Mouse (Mus musculus) hindbrain, embryonic 16.5 days (tissue): ENCODE measurements around the gene Tpi1. TPM values are rescaled to one million over a fixed set of nuclear protein-coding genes. Genes with fewer than 3 reads are reported as not detected.
"Not testable (repeated sequence)": the region's sequence is repeated elsewhere in the genome, so short reads cannot be mapped to it uniquely, and the experiment has no call there.

ENCODE experiments used
- ATAC-seq: fragments of 200-750 bp; cut with Nextera tagmentation; 2 replicates; pipeline ENCODE4 v1.8.0; 2017; ENCODE audit warnings: moderate TSS enrichment, moderate library complexity
- H3K27ac ChIP-seq: fragments of 300-500 bp; sonication (generic); 2 replicates; pipeline ENCODE4 v1.5.1; 2014; ENCODE audit warnings: low read depth, mild to moderate bottlenecking, control low read depth, low read length, moderate library complexity
- H3K27me3 ChIP-seq: fragments of 300-500 bp; sonication (generic); replicated peaks from 2 replicates; pipeline ENCODE4 v1.6.1; 2014; ENCODE audit warnings: low read length; ENCODE audit not compliant: control insufficient read depth, insufficient read depth
- H3K36me3 ChIP-seq: fragments of 300-500 bp; sonication (generic); 2 replicates; pipeline ENCODE4 v1.6.1; 2014; ENCODE audit warnings: mild to moderate bottlenecking, low read length, moderate library complexity, mixed read lengths; ENCODE audit not compliant: control insufficient read depth, insufficient read depth
- H3K4me1 ChIP-seq: fragments of 300-500 bp; sonication (generic); 2 replicates; pipeline ENCODE4 v1.6.1; 2014; ENCODE audit warnings: low read depth, low read length; ENCODE audit not compliant: control insufficient read depth, insufficient read depth
- H3K4me2 ChIP-seq: fragments of 300-500 bp; sonication (generic); 2 replicates; pipeline ENCODE4 v1.6.1; 2014; ENCODE audit warnings: mild to moderate bottlenecking, low read length, control low read depth, moderate library complexity
- H3K4me3 ChIP-seq: fragments of 300-500 bp; sonication (generic); 2 replicates; pipeline ENCODE4 v1.5.1; 2014; ENCODE audit warnings: mild to moderate bottlenecking, low read length, control low read depth, moderate library complexity
- H3K9ac ChIP-seq: fragments of 300-500 bp; sonication (generic); 2 replicates; pipeline ENCODE4 v1.6.1; 2014; ENCODE audit warnings: low read depth, mild to moderate bottlenecking, control low read depth, low read length, moderate library complexity
- H3K9me3 ChIP-seq: fragments of 300-500 bp; sonication (generic); 2 replicates; pipeline ENCODE4 v1.6.1; 2014; ENCODE audit warnings: mild to moderate bottlenecking, low read length, moderate library complexity; ENCODE audit not compliant: control insufficient read depth
- WGBS: fragments of 180-500 bp; shearing (Covaris S2); extraction: QIAGEN DNeasy Blood & Tissue Kit; methylation state at CpG from one replicate; pipeline ENCODE4 v1.1.7; 2014; 5-methylcytosine and 5-hydroxymethylcytosine counted together
- polyA plus RNA-seq: library from polyadenylated mRNA; unstranded; fragments of >200 nt; fragmentation: Nextera tagmentation; extraction: Ambion mirVana; gene quantifications from 2 replicates; pipeline ENCODE4 v1.2.1, GENCODE M21; 2015

Gene Tpi1
- polyA plus RNA-seq, 1 experiment from 2014 or later: 601 TPM

DNA sequence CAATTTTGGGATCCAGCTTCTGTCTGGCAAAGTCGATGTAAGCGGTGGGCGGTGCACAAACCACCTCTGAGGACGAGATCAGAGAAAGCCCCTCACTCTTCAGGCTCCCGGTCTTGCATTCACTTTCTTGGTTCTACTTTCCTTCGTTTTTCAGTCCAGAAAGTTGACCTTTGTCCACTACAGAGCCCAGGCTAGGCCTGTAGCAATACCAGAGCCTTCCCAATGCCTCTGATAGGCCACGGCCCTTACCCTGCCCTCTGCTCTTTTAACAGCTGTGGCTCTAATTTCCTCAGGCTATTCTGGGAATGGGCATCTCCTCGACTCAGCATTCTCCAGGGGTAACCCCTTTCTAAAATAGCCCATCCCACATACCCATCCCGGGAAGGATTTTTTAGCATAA, 1.2 kb downstream of the Tpi1 start:
- Histone ChIP-seq H3K27me3 (no peaks in the 10 kb centered on the region), H3K4me2 (peak overlapping the region; percentile 91), H3K27ac (peak overlapping the region; percentile 90), H3K9ac (peak overlapping the region; percentile 83), H3K36me3 (peaks cover 19% of the 10 kb centered on the region), H3K9me3 (no peaks in the 10 kb centered on the region), H3K4me1 (peaks cover 26% of the 10 kb centered on the region), H3K4me3 (peak overlapping the region; percentile 53)
- WGBS: 22% methylated on average over 9 of the region's 9 CpGs
- no peak for ATAC-seq

DNA sequence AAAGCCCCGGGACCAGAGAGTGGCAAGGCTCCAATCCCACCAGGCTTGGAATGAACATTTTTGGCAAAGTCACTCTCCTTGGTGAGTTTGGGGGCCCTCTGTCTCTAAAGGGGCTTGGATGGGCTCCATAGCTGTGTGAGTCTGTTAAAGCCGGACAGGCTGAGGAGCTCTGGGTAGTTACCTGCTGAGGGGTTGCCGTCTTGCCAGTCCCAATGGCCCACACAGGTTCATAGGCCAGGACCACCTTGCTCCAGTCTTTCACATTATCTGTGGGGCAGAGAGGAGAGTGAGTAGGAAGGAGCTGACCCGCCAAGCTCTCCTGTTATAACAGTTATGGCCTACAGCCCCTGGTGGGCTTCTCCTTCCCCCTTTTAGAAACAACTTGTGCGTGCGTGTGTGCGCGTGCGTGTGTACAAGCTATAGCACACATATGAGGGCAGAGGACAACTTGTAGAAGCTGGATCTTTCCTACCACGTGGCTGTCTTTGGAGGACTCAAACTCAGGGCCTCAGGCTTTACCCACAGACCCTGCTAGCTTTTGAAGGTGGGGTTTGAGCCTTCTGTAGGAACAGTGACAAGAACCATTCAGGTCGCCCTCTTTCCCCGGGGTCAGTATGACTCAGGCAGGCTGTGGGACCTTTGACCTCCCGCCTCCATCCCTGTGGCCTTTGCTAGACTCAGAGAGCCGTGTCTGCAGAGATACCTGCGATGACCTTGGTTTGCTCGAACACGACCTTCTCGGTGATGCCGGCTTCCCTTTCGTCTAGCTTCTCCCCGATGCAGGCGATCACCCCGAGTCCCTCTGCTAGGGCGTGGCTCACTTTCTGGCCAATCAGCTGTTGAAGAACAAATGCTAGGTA, 2.2 kb downstream of the Tpi1 start:
- peaks cover 13% of the 10 kb centered on the region for H3K36me3 ChIP-seq
- H3K27me3 ChIP-seq: no peaks in the 10 kb centered on the region
- H3K4me2 ChIP-seq: peak overlapping the region; percentile 91
- no peaks in the 10 kb centered on the region for H3K9me3 ChIP-seq
- peaks cover 26% of the 10 kb centered on the region for H3K4me1 ChIP-seq
- WGBS: 81% methylated on average over 24 of the region's 24 CpGs
- 0 out of 2 replicates have a peak overlapping the region, but pooled peaks have one; percentile 39 for H3K9ac ChIP-seq
- H3K27ac ChIP-seq: no peak overlapping the region
- no peak overlapping the region for H3K4me3 ChIP-seq
- ATAC-seq: no peak

GRCm38 (mm10) chr6:124811403-124811665, 2.8 kb downstream of the Tpi1 start:
- H3K27ac ChIP-seq: no peak overlapping the region
- H3K4me1 ChIP-seq: peaks cover 28% of the 10 kb centered on the region
- no peak for ATAC-seq
- H3K4me2 ChIP-seq: no peak overlapping the region; the same call in 1 of the 2 replicates
- 77% methylated on average over 4 of the region's 4 CpGs for WGBS
- H3K27me3 ChIP-seq: no peaks in the 10 kb centered on the region
- peaks cover 7% of the 10 kb centered on the region for H3K36me3 ChIP-seq
- H3K9me3 ChIP-seq: no peaks in the 10 kb centered on the region
- no peak overlapping the region for H3K4me3 ChIP-seq
- no peak overlapping the region for H3K9ac ChIP-seq

- H3K4me2 ChIP-seq, ATAC-seq, H3K4me3 ChIP-seq, H3K36me3 ChIP-seq, H3K27ac ChIP-seq, H3K9ac ChIP-seq, H3K27me3 ChIP-seq, H3K9me3 ChIP-seq: not testable (repeated sequence)
- H3K4me1 ChIP-seq: peaks cover 33% of the 10 kb centered on the region
- WGBS: 86% methylated on average over 11 of the region's 11 CpGs
Measured at GRCm38 (mm10) chr6:124810566-124811402, 3.3 kb downstream of the Tpi1 start.

GRCm38 (mm10) chr6:124809775-124810538, 4.1 kb downstream of the Tpi1 start:
- peak overlapping the region; percentile 53 for H3K4me3 ChIP-seq
- whole genome bisulfite sequencing: 42% methylated on average over 14 of the region's 14 CpGs
- peaks cover 5% of the 10 kb centered on the region for H3K36me3 ChIP-seq
- H3K27me3 ChIP-seq: no peaks in the 10 kb centered on the region
- no peaks in the 10 kb centered on the region for H3K9me3 ChIP-seq
- peak overlapping the region; percentile 67 for H3K9ac ChIP-seq
- ATAC-seq: no peak
- H3K4me2 ChIP-seq: peak overlapping the region; percentile 95
- H3K4me1 ChIP-seq: peaks cover 33% of the 10 kb centered on the region
- peak overlapping the region; percentile 78 for H3K27ac ChIP-seq

DNA sequence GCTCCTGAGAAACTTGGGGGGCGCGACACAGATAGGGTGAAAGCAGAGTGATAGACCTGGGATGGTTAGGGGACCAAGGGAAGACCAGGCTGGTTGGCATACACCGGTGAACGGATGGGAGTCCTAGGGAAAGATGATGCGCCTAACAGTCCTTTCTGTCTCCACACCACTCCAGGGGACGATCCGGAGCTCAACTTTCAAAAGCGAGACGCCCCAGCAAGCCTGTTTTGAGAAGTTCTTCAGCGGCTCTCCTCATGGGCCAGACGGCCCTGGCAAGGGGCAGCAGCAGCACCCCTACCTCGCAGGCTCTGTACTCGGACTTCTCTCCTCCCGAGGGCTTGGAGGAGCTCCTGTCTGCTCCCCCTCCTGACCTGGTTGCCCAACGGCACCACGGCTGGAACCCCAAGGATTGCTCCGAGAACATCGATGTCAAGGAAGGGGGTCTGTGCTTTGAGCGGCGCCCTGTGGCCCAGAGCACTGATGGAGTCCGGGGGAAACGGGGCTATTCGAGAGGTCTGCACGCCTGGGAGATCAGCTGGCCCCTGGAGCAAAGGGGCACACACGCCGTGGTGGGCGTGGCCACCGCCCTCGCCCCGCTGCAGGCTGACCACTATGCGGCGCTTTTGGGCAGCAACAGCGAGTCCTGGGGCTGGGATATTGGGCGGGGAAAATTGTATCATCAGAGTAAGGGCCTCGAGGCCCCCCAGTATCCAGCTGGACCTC, 4.9 kb downstream of the Tpi1 start:
- Histone ChIP-seq H3K4me1 (peaks cover 29% of the 10 kb centered on the region), H3K9me3 (no peaks in the 10 kb centered on the region), H3K27me3 (no peaks in the 10 kb centered on the region), H3K9ac (peak overlapping the region; percentile 67), H3K4me3 (peak overlapping the region; percentile 53), H3K4me2 (peak overlapping the region; percentile 95), H3K36me3 (peaks cover 5% of the 10 kb centered on the region), H3K27ac (peak overlapping the region; percentile 78)
- under 1% methylated on average over 35 of the region's 35 CpGs for WGBS
- ATAC-seq: no peak; the same call in 1 of the 2 replicates

GRCm38 (mm10) chr6:124808358-124809012, 5.6 kb downstream of the Tpi1 start, which contains the start of gene Spsb2:
Gene Spsb2, plus strand, starts transcription at chr6:124808661.
- H3K36me3 ChIP-seq: peaks cover 5% of the 10 kb centered on the region
- peak; percentile 25 for ATAC-seq
- 5% methylated on average over 29 of the region's 29 CpGs for WGBS
- H3K4me1 ChIP-seq: peaks cover 28% of the 10 kb centered on the region
- H3K9ac ChIP-seq: peak within 1 kb of the TSS; percentile 67
- peak within 1 kb of the TSS; percentile 78 for H3K27ac ChIP-seq
- peak within 1 kb of the TSS; percentile 95 for H3K4me2 ChIP-seq
- H3K9me3 ChIP-seq: no peaks in the 10 kb centered on the region
- peak within 1 kb of the TSS; percentile 53 for H3K4me3 ChIP-seq
- H3K27me3 ChIP-seq: no peaks in the 10 kb centered on the region

DNA sequence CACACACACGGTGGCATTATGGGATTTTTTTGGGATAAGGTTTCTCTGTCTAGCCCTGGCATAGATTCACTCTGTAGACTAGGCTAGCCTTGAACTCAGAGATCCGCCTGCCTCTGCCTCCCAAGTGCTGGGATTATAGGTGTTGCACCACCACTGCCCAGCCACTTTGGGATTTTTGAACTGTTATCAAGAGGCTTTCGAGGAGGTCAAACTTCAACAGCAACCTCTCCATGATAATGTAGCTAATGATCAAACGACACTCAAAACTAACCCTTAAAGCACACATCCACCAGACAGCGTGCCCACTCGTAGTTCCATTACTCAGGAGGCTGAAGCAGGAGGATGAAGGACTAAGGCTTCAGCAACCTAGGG, 6.1 kb downstream of the Tpi1 start:
- peaks cover 26% of the 10 kb centered on the region for H3K4me1 ChIP-seq
- peak overlapping the region; percentile 78; the same call in 1 of the 2 replicates for H3K27ac ChIP-seq
- H3K36me3 ChIP-seq: peaks cover 5% of the 10 kb centered on the region
- H3K9me3 ChIP-seq: no peaks in the 10 kb centered on the region
- 0 out of 2 replicates have a peak overlapping the region, but pooled peaks have one; percentile 67 for H3K9ac ChIP-seq
- H3K27me3 ChIP-seq: no peaks in the 10 kb centered on the region
- peak overlapping the region; percentile 95 for H3K4me2 ChIP-seq
- ATAC-seq: no peak
- WGBS: 73% methylated on average over 6 of the region's 6 CpGs
- peak overlapping the region; percentile 53; the same call in 1 of the 2 replicates for H3K4me3 ChIP-seq
